Mouse (Mus musculus) stomach, postnatal 0 days (tissue): Measurements from ENCODE around the gene Ick.
A peak's percentile ranks its signal among the peaks of the same experiment; 100 is the strongest.

Experiments
- CTCF ChIP-seq: IDR thresholded peaks from 2 replicates; pipeline ENCODE4 v1.5.1; 2016; ENCODE audit warnings: antibody characterized with exemption, low read depth, mild to moderate bottlenecking, moderate library complexity
- EP300 ChIP-seq: optimal IDR thresholded peaks from 2 replicates; pipeline ENCODE3; 2016; ENCODE audit warnings: antibody characterized with exemption

DNA sequence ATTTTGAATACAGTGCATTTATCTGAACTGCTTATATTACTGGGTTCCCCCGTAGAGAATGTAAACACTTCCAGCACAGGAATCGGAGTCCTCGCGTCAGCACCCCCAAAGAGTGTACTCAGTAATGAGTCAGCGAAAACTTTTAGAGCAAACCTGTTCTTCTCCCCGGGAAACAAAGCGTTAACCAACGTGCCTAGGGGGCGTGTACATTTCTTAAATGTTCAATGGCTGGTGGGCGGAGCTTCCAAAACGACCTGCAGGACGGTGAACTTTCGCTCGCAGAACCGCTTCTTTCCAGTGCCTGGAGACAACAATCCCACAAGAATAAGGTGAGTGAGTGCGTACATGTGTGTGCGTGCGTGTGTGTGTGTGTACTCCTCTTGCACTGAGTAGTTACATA, 82.7 kb downstream of the Ick start:
- TF ChIP-seq EP300 (no peak), CTCF (peak; percentile 34; the same call in 1 of the 2 replicates)
